Mouse (Mus musculus) ES-E14 (cell line): ENCODE measurements around the gene Rps19bp1. TPM values are rescaled to one million over a fixed set of nuclear protein-coding genes. Genes with fewer than 3 reads are reported as not detected.

ENCODE experiments used
- DNase-seq: peaks from one replicate; pipeline ENCODE4 v3.0.0-alpha.2; 2013; ENCODE audit warnings: low read depth, low spot score
- H3K27ac ChIP-seq: 2 replicates; pipeline ENCODE4 v1.5.1; 2012; ENCODE audit warnings: low read depth, mild to moderate bottlenecking, low read length, moderate library complexity, mixed read lengths; ENCODE audit not compliant: poor library complexity, insufficient read depth, severe bottlenecking
- H3K36me3 ChIP-seq: 2 replicates; pipeline ENCODE4 v1.6.1; 2012; ENCODE audit warnings: mild to moderate bottlenecking, low read length, moderate library complexity, mixed read lengths; ENCODE audit not compliant: control insufficient read depth, poor library complexity, insufficient read depth, severe bottlenecking
- H3K4me1 ChIP-seq, 2 experiments: fragments of 150-350 bp in 1 of 2; sonication (generic) in 1 of 2; 2 replicates each; pipeline ENCODE4 v1.6.1; 2012; ENCODE audit warnings: low read length in 2 of 2, mild to moderate bottlenecking in 1 of 2, mixed read lengths in 1 of 2; ENCODE audit not compliant: control insufficient read depth in 2 of 2, insufficient read depth in 2 of 2, poor library complexity in 1 of 2
- H3K4me3 ChIP-seq, 2 experiments: fragments of 150-350 bp in 1 of 2; sonication (generic) in 1 of 2; 2 replicates each; pipeline ENCODE4 v1.5.1; 2012; ENCODE audit warnings: low read length in 2 of 2, low read depth in 1 of 2, mild to moderate bottlenecking in 1 of 2, mixed read lengths in 1 of 2; ENCODE audit not compliant: insufficient read depth in 1 of 2, poor library complexity in 1 of 2, severe bottlenecking in 1 of 2
- H3K9ac ChIP-seq: 2 replicates; pipeline ENCODE4 v1.6.1; 2012; ENCODE audit warnings: low read depth, mild to moderate bottlenecking, low read length, mixed read lengths; ENCODE audit not compliant: poor library complexity, insufficient read depth, severe bottlenecking
- H3K9me3 ChIP-seq: fragments of 150-350 bp; sonication (generic); 2 replicates; pipeline ENCODE4 v1.6.1; 2012; ENCODE audit warnings: low read depth, mild to moderate bottlenecking, low read length; ENCODE audit not compliant: control insufficient read depth, insufficient read depth
- CHD2 ChIP-seq: IDR thresholded peaks from 2 replicates; pipeline ENCODE4 v1.6.1; 2014; ENCODE audit warnings: mild to moderate bottlenecking, low read depth, low read length, inconsistent platforms
- HCFC1 ChIP-seq: IDR thresholded peaks from 2 replicates; pipeline ENCODE4 v1.6.1; 2012; ENCODE audit warnings: low read length, inconsistent platforms, borderline replicate concordance; ENCODE audit not compliant: insufficient read depth
- MAFK ChIP-seq: IDR thresholded peaks from 2 replicates; pipeline ENCODE4 v1.6.1; 2014; ENCODE audit warnings: mild to moderate bottlenecking, low read depth, low read length, inconsistent platforms; ENCODE audit not compliant: insufficient read depth
- ZC3H11A ChIP-seq: IDR thresholded peaks from 2 replicates; pipeline ENCODE4 v1.6.1; 2012; ENCODE audit warnings: low read depth, mild to moderate bottlenecking, inconsistent platforms, low read length, borderline replicate concordance
- ZNF384 ChIP-seq: IDR thresholded peaks from 2 replicates; pipeline ENCODE4 v1.6.1; 2012; ENCODE audit warnings: low read depth, low read length, inconsistent platforms
- in situ Hi-C, 2 experiments: fragments of 600-800 bp; cut with MboI; formaldehyde crosslinking; loops; one replicate each; pipeline ENCODE4 v1.15.1; 2025; ENCODE audit warnings: low sequenced_read_pairs in 2 of 2, inconsistent platforms in 1 of 2; ENCODE audit not compliant: unreplicated experiment in 2 of 2
- total RNA-seq: library from RNA; depleted of rRNA; stranded (reverse); fragments of 300-350 nt; gene quantifications from 2 replicates; pipeline ENCODE4 v1.2.3, GENCODE M21; 2012

Gene Rps19bp1
- total RNA-seq, 1 experiment, result 59.4 TPM

GRCm38 (mm10) chr15:80223751-80224150 is 40.4 kb downstream of the Rps19bp1 start:
- TF ChIP-seq ZC3H11A (no peak), CHD2 (no peak), MAFK (no peak), HCFC1 (no peak), ZNF384 (no peak)
- H3K27ac ChIP-seq, result no peak overlapping the region
- no peaks in the 10 kb centered on the region for H3K9me3 ChIP-seq
- H3K4me3 ChIP-seq, result no peak overlapping the region
- no peak for DNase-seq
- H3K4me1 ChIP-seq, result peaks cover 5 to 7% of the 10 kb centered on the region in 2 experiments; a peak in 1 of 4 replicates
- H3K36me3 ChIP-seq, result no peaks in the 10 kb centered on the region
- in situ Hi-C loops, result loop anchor here in 1 of 2 experiments (10.0 kb wide), 1 partner anchor 109 kb away; no protein-coding TSS in a partner anchor
- no peak overlapping the region for H3K9ac ChIP-seq

- no peak overlapping the region for H3K4me3 ChIP-seq
- no peak for DNase-seq
- H3K4me1 ChIP-seq, result peaks cover 3 to 7% of the 10 kb centered on the region in 2 experiments; a peak in 1 of 4 replicates
- H3K9me3 ChIP-seq, result no peaks in the 10 kb centered on the region
- in situ Hi-C loops, result loop anchor here in 1 of 2 experiments (10.0 kb wide), 1 partner anchor 106 kb away; no protein-coding TSS in a partner anchor
- peak overlapping the region; percentile 35; the same call in 1 of the 2 replicates for H3K27ac ChIP-seq
- no peaks in the 10 kb centered on the region for H3K36me3 ChIP-seq
- TF ChIP-seq MAFK, result no peak
- no peak overlapping the region for H3K9ac ChIP-seq
Observed at GRCm38 (mm10) chr15:80221031-80221430, 43.1 kb downstream of the Rps19bp1 start.

- Histone ChIP-seq H3K27ac (peak overlapping the region; percentile 93), H3K4me3 (peak overlapping the region; percentile 34 to 49), H3K36me3 (no peaks in the 10 kb centered on the region), H3K4me1 (peaks cover 4 to 9% of the 10 kb centered on the region in 2 experiments; a peak in 1 of 4 replicates), H3K9me3 (no peaks in the 10 kb centered on the region), H3K9ac (peak overlapping the region; percentile 67)
- in situ Hi-C loops, result loop anchor here in 1 of 2 experiments (10.0 kb wide), 1 partner anchor 105 kb away; no protein-coding TSS in a partner anchor
- TF ChIP-seq CHD2, result no peak
- TF ChIP-seq ZC3H11A, result no peak
- no peak for TF ChIP-seq MAFK
- TF ChIP-seq ZNF384, result no peak
- no peak for TF ChIP-seq HCFC1
- no peak for DNase-seq
Observed at GRCm38 (mm10) chr15:80219705-80220657, 44.1 kb downstream of the Rps19bp1 start.

- Histone ChIP-seq H3K9me3 (no peaks in the 10 kb centered on the region), H3K36me3 (no peaks in the 10 kb centered on the region), H3K4me1 (peaks cover 2 to 9% of the 10 kb centered on the region in 2 experiments; a peak in 1 of 4 replicates), H3K27ac (peak overlapping the region; percentile 93), H3K9ac (peak overlapping the region; percentile 67), H3K4me3 (peak overlapping the region; percentile 34 to 49)
- in situ Hi-C loops, result no loop called here
- TF ChIP-seq MAFK, result peak; percentile 60
- no peak for TF ChIP-seq ZC3H11A
- DNase-seq, result no peak
Observed at GRCm38 (mm10) chr15:80219211-80219610, 44.9 kb downstream of the Rps19bp1 start.

GRCm38 (mm10) chr15:80217476-80217875 is 46.6 kb downstream of the Rps19bp1 start:
- TF ChIP-seq ZNF384 (no peak), MAFK (no peak), HCFC1 (no peak), CHD2 (no peak), ZC3H11A (no peak)
- in situ Hi-C loops, result no loop called here
- no peak for DNase-seq

More at GRCm38 (mm10) chr15:80217476-80217875, 46.6 kb downstream of the Rps19bp1 start:
- no peak overlapping the region for H3K4me3 ChIP-seq
- H3K36me3 ChIP-seq, result no peaks in the 10 kb centered on the region
- H3K9ac ChIP-seq, result no peak overlapping the region
- peaks cover 2 to 9% of the 10 kb centered on the region in 2 experiments; a peak in 1 of 4 replicates for H3K4me1 ChIP-seq
- H3K9me3 ChIP-seq, result no peaks in the 10 kb centered on the region
- no peak overlapping the region for H3K27ac ChIP-seq
